Mouse (Mus musculus): ENCODE measurements around the gene Cpne8. TPM values are rescaled to one million over a fixed set of nuclear protein-coding genes. Genes with fewer than 3 reads are reported as not detected.

The Cpne8 gene
- polyA plus RNA-seq, 2 experiments: 0.96 to 1.1 TPM

DNA sequence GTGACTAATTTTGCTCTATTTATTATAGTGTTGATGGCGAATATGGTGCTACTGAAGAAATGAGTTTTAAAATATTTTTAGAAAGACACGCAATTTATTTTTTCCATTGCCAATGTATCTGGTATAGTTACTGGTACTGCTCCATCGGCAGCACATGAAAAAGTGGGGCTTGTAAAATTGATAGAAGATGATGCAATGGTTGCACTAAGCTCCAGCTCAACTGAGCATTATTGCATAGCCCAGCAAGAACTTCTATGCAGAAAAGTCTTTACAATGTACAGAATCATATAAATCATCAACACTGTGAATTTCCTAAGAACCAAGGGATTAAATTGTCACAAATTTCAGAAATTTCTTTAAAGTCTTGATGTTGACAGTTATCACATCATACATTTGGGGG, 101.8 kb downstream of the Cpne8 start:
- no peak for DNase-seq (ENCODE audit: low read depth in 3 of 3, low spot score in 3 of 3)
- Histone ChIP-seq H3K9ac (replicated peaks) (no peak overlapping the region), H3K27ac (no peak overlapping the region), H3K27me3 (ENCODE audit: control insufficient read depth, insufficient read depth, low read length) (no peaks in the 10 kb centered on the region), H3K4me2 (ENCODE audit: low read depth) (no peak overlapping the region), H3K9me3 (ENCODE audit: control insufficient read depth, low read length) (no peaks in the 10 kb centered on the region), H3K4me1 (replicated peaks; ENCODE audit: control insufficient read depth in 2 of 2, insufficient read depth in 2 of 2, low read length in 1 of 2) (no peaks in the 10 kb centered on the region), H3K36me3 (replicated peaks; ENCODE audit: control insufficient read depth, insufficient read depth, low read depth) (no peaks in the 10 kb centered on the region), H3K4me3 (ENCODE audit: insufficient read depth in 1 of 2, low read depth in 2 of 2, low read length in 2 of 2) (no peak overlapping the region)
- 57% methylated on average over 3 of the region's 3 CpGs for WGBS (ENCODE audit: insufficient replicate concordance)
- no peak for ATAC-seq (ENCODE audit: insufficient read depth)
- TF ChIP-seq CTCF (IDR thresholded peaks at IDR 0.05; ENCODE audit: low read depth): no peak

GRCm38 (mm10) chr15:90569246-90569645, 110.0 kb downstream of the Cpne8 start:
- no peak for DNase-seq (ENCODE audit: low read depth in 3 of 3, low spot score in 3 of 3)
- Histone ChIP-seq H3K9ac (replicated peaks) (no peak overlapping the region), H3K4me1 (replicated peaks; ENCODE audit: control insufficient read depth in 2 of 2, insufficient read depth in 2 of 2, low read length in 1 of 2) (no peaks in the 10 kb centered on the region), H3K27ac (no peak overlapping the region), H3K4me2 (ENCODE audit: low read depth) (no peak overlapping the region), H3K9me3 (ENCODE audit: control insufficient read depth, low read length) (no peaks in the 10 kb centered on the region), H3K27me3 (ENCODE audit: control insufficient read depth, insufficient read depth, low read length) (no peaks in the 10 kb centered on the region), H3K4me3 (ENCODE audit: insufficient read depth in 1 of 2, low read depth in 2 of 2, low read length in 2 of 2) (no peak overlapping the region), H3K36me3 (replicated peaks; ENCODE audit: control insufficient read depth, insufficient read depth, low read depth) (no peaks in the 10 kb centered on the region)
- no peak for TF ChIP-seq EP300 (IDR thresholded peaks at IDR 0.05; ENCODE audit: low read depth)
- TF ChIP-seq CTCF (IDR thresholded peaks at IDR 0.05; ENCODE audit: low read depth): no peak
- ATAC-seq (ENCODE audit: insufficient read depth): no peak
- 67% methylated on average over 4 of the region's 4 CpGs for whole genome bisulfite sequencing (ENCODE audit: insufficient replicate concordance)

- Histone ChIP-seq H3K36me3 (replicated peaks; ENCODE audit: control insufficient read depth, insufficient read depth, low read depth) (no peaks in the 10 kb centered on the region), H3K4me1 (replicated peaks; ENCODE audit: control insufficient read depth in 2 of 2, insufficient read depth in 2 of 2, low read length in 1 of 2) (no peaks in the 10 kb centered on the region), H3K4me2 (ENCODE audit: low read depth) (no peak overlapping the region), H3K4me3 (ENCODE audit: insufficient read depth in 1 of 2, low read depth in 2 of 2, low read length in 2 of 2) (no peak overlapping the region), H3K27ac (no peak overlapping the region), H3K27me3 (ENCODE audit: control insufficient read depth, insufficient read depth, low read length) (no peaks in the 10 kb centered on the region), H3K9ac (replicated peaks) (no peak overlapping the region), H3K9me3 (ENCODE audit: control insufficient read depth, low read length) (no peaks in the 10 kb centered on the region)
- DNase-seq (ENCODE audit: low read depth in 3 of 3, low spot score in 3 of 3): no peak
- ATAC-seq (ENCODE audit: insufficient read depth): no peak
- 72% methylated on average over 4 of the region's 4 CpGs for WGBS (ENCODE audit: insufficient replicate concordance)
- no peak for TF ChIP-seq EP300 (IDR thresholded peaks at IDR 0.05; ENCODE audit: low read depth)
- no peak for TF ChIP-seq CTCF (IDR thresholded peaks at IDR 0.05; ENCODE audit: low read depth)
These were observed 111.2 kb downstream of the Cpne8 start for GRCm38 (mm10) chr15:90568050-90568449.

GRCm38 (mm10) chr15:90563996-90564395, 115.2 kb downstream of the Cpne8 start:
- WGBS (ENCODE audit: insufficient replicate concordance): 52% methylated on average over 3 of the region's 3 CpGs
- H3K27ac ChIP-seq: no peak overlapping the region
- H3K27me3 ChIP-seq (ENCODE audit: control insufficient read depth, insufficient read depth, low read length): no peaks in the 10 kb centered on the region
- H3K4me3 ChIP-seq (ENCODE audit: insufficient read depth in 1 of 2, low read depth in 2 of 2, low read length in 2 of 2): no peak overlapping the region
- H3K4me2 ChIP-seq (ENCODE audit: low read depth): no peak overlapping the region
- H3K9ac ChIP-seq (replicated peaks): no peak overlapping the region
- TF ChIP-seq CTCF (IDR thresholded peaks at IDR 0.05; ENCODE audit: low read depth) (no peak), EP300 (IDR thresholded peaks at IDR 0.05; ENCODE audit: low read depth) (no peak)
- DNase-seq (ENCODE audit: low read depth in 3 of 3, low spot score in 3 of 3) (no peak), ATAC-seq (ENCODE audit: insufficient read depth) (no peak)
- H3K36me3 ChIP-seq (replicated peaks; ENCODE audit: control insufficient read depth, insufficient read depth, low read depth): no peaks in the 10 kb centered on the region
- H3K9me3 ChIP-seq (ENCODE audit: control insufficient read depth, low read length): no peaks in the 10 kb centered on the region
- no peaks in the 10 kb centered on the region for H3K4me1 ChIP-seq (replicated peaks; ENCODE audit: control insufficient read depth in 2 of 2, insufficient read depth in 2 of 2, low read length in 1 of 2)

GRCm38 (mm10) chr15:90561613-90562012, 117.6 kb downstream of the Cpne8 start:
- no peak for ATAC-seq (ENCODE audit: insufficient read depth)
- no peak for DNase-seq (ENCODE audit: low read depth in 3 of 3, low spot score in 3 of 3)
- Histone ChIP-seq H3K9ac (replicated peaks) (no peak overlapping the region), H3K9me3 (ENCODE audit: control insufficient read depth, low read length) (no peaks in the 10 kb centered on the region), H3K27me3 (ENCODE audit: control insufficient read depth, insufficient read depth, low read length) (no peaks in the 10 kb centered on the region), H3K4me3 (ENCODE audit: insufficient read depth in 1 of 2, low read depth in 2 of 2, low read length in 2 of 2) (no peak overlapping the region), H3K4me2 (ENCODE audit: low read depth) (no peak overlapping the region), H3K36me3 (replicated peaks; ENCODE audit: control insufficient read depth, insufficient read depth, low read depth) (no peaks in the 10 kb centered on the region), H3K4me1 (replicated peaks; ENCODE audit: control insufficient read depth in 2 of 2, insufficient read depth in 2 of 2, low read length in 1 of 2) (no peaks in the 10 kb centered on the region), H3K27ac (no peak overlapping the region)
- TF ChIP-seq EP300 (IDR thresholded peaks at IDR 0.05; ENCODE audit: low read depth): no peak
- no peak for TF ChIP-seq CTCF (IDR thresholded peaks at IDR 0.05; ENCODE audit: low read depth)
- 77% methylated on average over 12 of the region's 12 CpGs for WGBS (ENCODE audit: insufficient replicate concordance)

Data from liver, embryonic 14.5 days (tissue).